Mouse (Mus musculus) lung, embryonic 14.5 days (tissue): Measurements from ENCODE around the gene Plod3. TPM values are rescaled to one million over a fixed set of nuclear protein-coding genes. Genes with fewer than 3 reads are reported as not detected.
A peak's percentile ranks its signal among the peaks of the same experiment; 100 is the strongest.

Experiments
- ATAC-seq: fragments of 200-750 bp; cut with Nextera tagmentation; 2 replicates; pipeline ENCODE4 v1.8.0; 2017; ENCODE audit warnings: mild to moderate bottlenecking, moderate TSS enrichment, moderate library complexity; ENCODE audit not compliant: insufficient read depth
- DNase-seq: peaks from one replicate; pipeline ENCODE4 v3.0.0-alpha.2; 2015
- H3K27ac ChIP-seq: fragments of 300-500 bp; sonication (generic); 2 replicates; pipeline ENCODE4 v1.5.1; 2014; ENCODE audit warnings: low read depth, mild to moderate bottlenecking, moderate library complexity
- H3K27me3 ChIP-seq: fragments of 300-500 bp; sonication (generic); 2 replicates; pipeline ENCODE4 v1.6.1; 2014; ENCODE audit warnings: low read length, control low read depth; ENCODE audit not compliant: insufficient read depth
- H3K36me3 ChIP-seq: fragments of 300-500 bp; sonication (generic); 2 replicates; pipeline ENCODE4 v1.6.1; 2014; ENCODE audit warnings: control low read depth; ENCODE audit not compliant: insufficient read depth
- H3K4me1 ChIP-seq: fragments of 300-500 bp; sonication (generic); 2 replicates; pipeline ENCODE4 v1.6.1; 2014; ENCODE audit warnings: antibody characterized with exemption, control low read depth; ENCODE audit not compliant: insufficient read depth
- H3K4me2 ChIP-seq: fragments of 300-500 bp; sonication (generic); 2 replicates; pipeline ENCODE4 v1.6.1; 2014; ENCODE audit warnings: mild to moderate bottlenecking
- H3K4me3 ChIP-seq: fragments of 300-500 bp; sonication (generic); 2 replicates; pipeline ENCODE4 v1.5.1; 2014; ENCODE audit warnings: low read depth, low read length
- H3K9ac ChIP-seq: fragments of 300-500 bp; sonication (generic); 2 replicates; pipeline ENCODE4 v1.6.1; 2014
- H3K9me3 ChIP-seq: fragments of 300-500 bp; sonication (generic); 2 replicates; pipeline ENCODE4 v1.6.1; 2016; ENCODE audit warnings: low read depth, low read length, control low read depth
- CTCF ChIP-seq: IDR thresholded peaks from 2 replicates; pipeline ENCODE4 v1.5.1; 2016; ENCODE audit warnings: antibody characterized with exemption, low read depth
- WGBS: fragments of 180-500 bp; shearing (Covaris S2); extraction: QIAGEN DNeasy Blood & Tissue Kit; methylation state at CpG from one replicate; pipeline ENCODE4 v1.1.7; 2014; 5-methylcytosine and 5-hydroxymethylcytosine counted together
- polyA plus RNA-seq: library from polyadenylated mRNA; unstranded; fragments of >200 nt; fragmentation: Nextera tagmentation; extraction: Ambion mirVana; gene quantifications from 2 replicates; pipeline ENCODE4 v1.2.1, GENCODE M21; 2014

Gene Plod3
- polyA plus RNA-seq, 1 experiment from 2014 or later, result 43.7 TPM

GRCm38 (mm10) chr5:137029643-137030415 is 43.0 kb downstream of the Plod3 start:
- 1% methylated on average over 52 of the region's 52 CpGs for WGBS

GRCm38 (mm10) chr5:137030416-137030810 is 43.6 kb downstream of the Plod3 start:
- WGBS, result 14% methylated on average over 22 of the region's 22 CpGs
- H3K36me3 ChIP-seq, result 0 out of 2 replicates have a peak, but pooled peaks cover 6% of the 10 kb centered on the region
- H3K9me3 ChIP-seq, result no peaks in the 10 kb centered on the region
- no peak for TF ChIP-seq CTCF
- no peak overlapping the region for H3K27ac ChIP-seq
- H3K4me3 ChIP-seq, result peak overlapping the region; percentile 27; the same call in 1 of the 2 replicates
- no peak for DNase-seq
- no peak for ATAC-seq
- peak overlapping the region; percentile 62 for H3K4me2 ChIP-seq
- no peak overlapping the region for H3K9ac ChIP-seq
- H3K4me1 ChIP-seq, result peaks cover 11% of the 10 kb centered on the region; the same call in 1 of the 2 replicates
- H3K27me3 ChIP-seq, result peaks cover 66% of the 10 kb centered on the region

More at GRCm38 (mm10) chr5:137029643-137030415, 43.0 kb downstream of the Plod3 start:
- no peak overlapping the region for H3K27ac ChIP-seq
- 0 out of 2 replicates have a peak, but pooled peaks cover 3% of the 10 kb centered on the region for H3K36me3 ChIP-seq
- ATAC-seq, result peak; percentile 42
- H3K4me3 ChIP-seq, result peak overlapping the region; percentile 27
- no peak overlapping the region for H3K9ac ChIP-seq
- DNase-seq, result peak; percentile 99
- no peaks in the 10 kb centered on the region for H3K9me3 ChIP-seq
- H3K27me3 ChIP-seq, result peaks cover 71% of the 10 kb centered on the region
- H3K4me2 ChIP-seq, result peak overlapping the region; percentile 62
- H3K4me1 ChIP-seq, result peaks cover 11% of the 10 kb centered on the region; the same call in 1 of the 2 replicates
- peak; percentile 8; the same call in 1 of the 2 replicates for TF ChIP-seq CTCF

GRCm38 (mm10) chr5:137031076-137032032 is 44.5 kb downstream of the Plod3 start:
- under 1% methylated on average over 78 of the region's 78 CpGs for WGBS
- Histone ChIP-seq H3K36me3 (peaks cover 15% of the 10 kb centered on the region; the same call in 1 of the 2 replicates), H3K9ac (no peak overlapping the region), H3K9me3 (no peaks in the 10 kb centered on the region), H3K4me1 (peaks cover 11% of the 10 kb centered on the region; the same call in 1 of the 2 replicates), H3K27ac (no peak overlapping the region), H3K4me2 (peak overlapping the region; percentile 100), H3K4me3 (peak overlapping the region; percentile 44), H3K27me3 (peaks cover 56% of the 10 kb centered on the region)
- ATAC-seq (no peak), DNase-seq (peak; percentile 67)
- TF ChIP-seq CTCF, result no peak

- no peak for ATAC-seq
- H3K4me3 ChIP-seq, result peak overlapping the region; percentile 44
- peaks cover 11% of the 10 kb centered on the region; the same call in 1 of the 2 replicates for H3K4me1 ChIP-seq
- H3K36me3 ChIP-seq, result peaks cover 21% of the 10 kb centered on the region; the same call in 1 of the 2 replicates
- TF ChIP-seq CTCF, result 0 out of 2 replicates have a peak, but pooled peaks have one; percentile 24
- no peak overlapping the region for H3K9ac ChIP-seq
- H3K4me2 ChIP-seq, result peak overlapping the region; percentile 100
- DNase-seq, result no peak
- peaks cover 49% of the 10 kb centered on the region for H3K27me3 ChIP-seq
- no peak overlapping the region for H3K27ac ChIP-seq
- H3K9me3 ChIP-seq, result no peaks in the 10 kb centered on the region
- under 1% methylated on average over 33 of the region's 33 CpGs for WGBS
Measured at GRCm38 (mm10) chr5:137032033-137032421, 45.2 kb downstream of the Plod3 start.

- DNase-seq, result peak; percentile 92
- H3K27me3 ChIP-seq, result peaks cover 47% of the 10 kb centered on the region
- WGBS, result under 1% methylated on average over 41 of the region's 49 CpGs
- H3K36me3 ChIP-seq, result peaks cover 25% of the 10 kb centered on the region; the same call in 1 of the 2 replicates
- H3K4me1 ChIP-seq, result peaks cover 11% of the 10 kb centered on the region; the same call in 1 of the 2 replicates
- no peaks in the 10 kb centered on the region for H3K9me3 ChIP-seq
- H3K9ac ChIP-seq, result 0 out of 2 replicates have a peak overlapping the region, but pooled peaks have one; percentile 20
- H3K27ac ChIP-seq, result no peak overlapping the region
- no peak for TF ChIP-seq CTCF
- peak overlapping the region; percentile 100 for H3K4me2 ChIP-seq
- peak; percentile 79 for ATAC-seq
- peak overlapping the region; percentile 44 for H3K4me3 ChIP-seq
Measured at GRCm38 (mm10) chr5:137032641-137033074, 45.8 kb downstream of the Plod3 start.

- Histone ChIP-seq H3K27me3 (peaks cover 14% of the 10 kb centered on the region), H3K9ac (no peak overlapping the region), H3K4me1 (0 out of 2 replicates have a peak, but pooled peaks cover 6% of the 10 kb centered on the region), H3K36me3 (peaks cover 57% of the 10 kb centered on the region), H3K27ac (no peak overlapping the region), H3K4me2 (no peak overlapping the region), H3K9me3 (no peaks in the 10 kb centered on the region), H3K4me3 (no peak overlapping the region)
- DNase-seq (no peak), ATAC-seq (no peak)
- WGBS, result 76% methylated on average over 13 of the region's 13 CpGs
- no peak for TF ChIP-seq CTCF
Measured at GRCm38 (mm10) chr5:137036211-137036610, 49.4 kb downstream of the Plod3 start.
